Mouse (Mus musculus) liver, embryonic 14.5 days (tissue): ENCODE measurements around the gene Pilrb2.

Experiments used
- CTCF ChIP-seq: IDR thresholded peaks from 2 replicates; pipeline ENCODE4 v1.5.1; 2016; ENCODE audit warnings: antibody characterized with exemption, low read depth, control low read depth
- EP300 ChIP-seq: IDR thresholded peaks from 2 replicates; pipeline ENCODE4 v1.6.1; 2016; ENCODE audit warnings: antibody characterized with exemption, low read depth

- TF ChIP-seq CTCF = no peak
- TF ChIP-seq EP300 = no peak
Observed at GRCm38 (mm10) chr5:137882922-137883321, 11.3 kb upstream of the Pilrb2 start.
